Mouse (Mus musculus): ENCODE results near the gene Baiap2l1.

GRCm38 (mm10) chr5:144247307-144247706 lies 110.6 kb downstream of the Baiap2l1 start:
- no peak for TF ChIP-seq CTCF (IDR thresholded peaks at IDR 0.05; ENCODE audit: borderline replicate concordance, insufficient read depth, low read length)
- no peak for TF ChIP-seq POLR2A (IDR thresholded peaks at IDR 0.05; ENCODE audit: low read depth, low read length)
